Mouse (Mus musculus) intestine, embryonic 14.5 days (tissue): Measurements from ENCODE around the gene Tmem201. TPM values are rescaled to one million over a fixed set of nuclear protein-coding genes. Genes with fewer than 3 reads are reported as not detected.

Experiments used
- ATAC-seq: fragments of 200-750 bp; cut with Nextera tagmentation; replicated peaks from 2 replicates; pipeline ENCODE4 v1.8.0; 2017; ENCODE audit warnings: low read depth, moderate number of reproducible peaks, moderate TSS enrichment, moderate library complexity; ENCODE audit not compliant: low FRiP score, low TSS enrichment
- DNase-seq: peaks from one replicate; pipeline ENCODE4 v3.0.0-alpha.2; 2018; ENCODE audit warnings: low spot score
- H3K27ac ChIP-seq: fragments of 300-500 bp; sonication (generic); 2 replicates; pipeline ENCODE4 v1.5.1; 2014; ENCODE audit warnings: low read depth, mild to moderate bottlenecking, control low read depth
- H3K27me3 ChIP-seq: fragments of 300-500 bp; sonication (generic); replicated peaks from 2 replicates; pipeline ENCODE4 v1.6.1; 2014; ENCODE audit warnings: low read length, control low read depth; ENCODE audit not compliant: control insufficient read depth, insufficient read depth
- H3K36me3 ChIP-seq: fragments of 300-500 bp; sonication (generic); 2 replicates; pipeline ENCODE4 v1.6.1; 2014; ENCODE audit warnings: low read length, control low read depth; ENCODE audit not compliant: control insufficient read depth, insufficient read depth
- H3K4me1 ChIP-seq: fragments of 300-500 bp; sonication (generic); replicated peaks from 2 replicates; pipeline ENCODE4 v1.6.1; 2014; ENCODE audit warnings: low read length, control low read depth, mixed read lengths; ENCODE audit not compliant: control insufficient read depth, insufficient read depth
- H3K4me2 ChIP-seq: fragments of 300-500 bp; sonication (generic); 2 replicates; pipeline ENCODE4 v1.6.1; 2014; ENCODE audit warnings: low read length
- H3K4me3 ChIP-seq: fragments of 300-500 bp; sonication (generic); 2 replicates; pipeline ENCODE4 v1.5.1; 2014; ENCODE audit warnings: low read depth, low read length, control low read depth, mixed read lengths
- H3K9ac ChIP-seq: fragments of 300-500 bp; sonication (generic); 2 replicates; pipeline ENCODE4 v1.6.1; 2014; ENCODE audit warnings: mild to moderate bottlenecking, low read length
- H3K9me3 ChIP-seq: fragments of 300-500 bp; sonication (generic); 2 replicates; pipeline ENCODE4 v1.6.1; 2016; ENCODE audit warnings: low read length, control low read depth; ENCODE audit not compliant: control insufficient read depth
- WGBS: fragments of 180-500 bp; shearing (Covaris S2); extraction: QIAGEN DNeasy Blood & Tissue Kit; methylation state at CpG from one replicate; pipeline ENCODE4 v1.1.7; 2014; 5-methylcytosine and 5-hydroxymethylcytosine counted together
- polyA plus RNA-seq: library from polyadenylated mRNA; unstranded; fragments of >200 nt; fragmentation: Nextera tagmentation; extraction: Ambion mirVana; gene quantifications from 2 replicates; pipeline ENCODE4 v1.2.1, GENCODE M21; 2014

Tmem201 gene
- polyA plus RNA-seq, 1 experiment from 2014 or later, result 22.2 TPM

GRCm38 (mm10) chr4:149689822-149690700 is 47.8 kb downstream of the Tmem201 start:
- DNase-seq, result no peak
- no peak overlapping the region for H3K9ac ChIP-seq
- 84% methylated on average over 12 of the region's 12 CpGs for WGBS
- H3K9me3 ChIP-seq, result no peaks in the 10 kb centered on the region
- no peaks in the 10 kb centered on the region for H3K4me1 ChIP-seq
- H3K4me3 ChIP-seq, result no peak overlapping the region
- no peaks in the 10 kb centered on the region for H3K27me3 ChIP-seq
- no peak overlapping the region for H3K27ac ChIP-seq
- no peak overlapping the region for H3K4me2 ChIP-seq
- no peaks in the 10 kb centered on the region for H3K36me3 ChIP-seq
- ATAC-seq, result no peak

GRCm38 (mm10) chr4:149688861-149689260 is 49.0 kb downstream of the Tmem201 start:
- Histone ChIP-seq H3K4me2 (no peak overlapping the region), H3K4me1 (no peaks in the 10 kb centered on the region), H3K9me3 (no peaks in the 10 kb centered on the region), H3K9ac (no peak overlapping the region), H3K36me3 (no peaks in the 10 kb centered on the region), H3K27ac (no peak overlapping the region), H3K4me3 (no peak overlapping the region), H3K27me3 (no peaks in the 10 kb centered on the region)
- WGBS, result 86% methylated on average over 14 of the region's 14 CpGs
- ATAC-seq (no peak), DNase-seq (no peak)

GRCm38 (mm10) chr4:149684841-149685623 is 52.8 kb downstream of the Tmem201 start:
- no peak overlapping the region for H3K27ac ChIP-seq
- no peaks in the 10 kb centered on the region for H3K36me3 ChIP-seq
- ATAC-seq (no peak), DNase-seq (no peak)
- no peak overlapping the region for H3K4me2 ChIP-seq
- H3K4me1 ChIP-seq, result no peaks in the 10 kb centered on the region
- H3K4me3 ChIP-seq, result no peak overlapping the region
- no peaks in the 10 kb centered on the region for H3K9me3 ChIP-seq
- no peaks in the 10 kb centered on the region for H3K27me3 ChIP-seq
- WGBS, result 62% methylated on average over 11 of the region's 11 CpGs
- no peak overlapping the region for H3K9ac ChIP-seq

GRCm38 (mm10) chr4:149683875-149684274 is 54.0 kb downstream of the Tmem201 start:
- peak; percentile 54 for DNase-seq
- H3K4me2 ChIP-seq, result no peak overlapping the region
- no peaks in the 10 kb centered on the region for H3K9me3 ChIP-seq
- 17% methylated on average over 7 of the region's 7 CpGs for WGBS
- no peak overlapping the region for H3K27ac ChIP-seq
- H3K4me1 ChIP-seq, result no peaks in the 10 kb centered on the region
- 0 out of 2 replicates have a peak, but pooled peaks have one; percentile 43 for ATAC-seq
- H3K4me3 ChIP-seq, result no peak overlapping the region
- H3K36me3 ChIP-seq, result no peaks in the 10 kb centered on the region
- no peak overlapping the region for H3K9ac ChIP-seq
- no peaks in the 10 kb centered on the region for H3K27me3 ChIP-seq

GRCm38 (mm10) chr4:149679056-149679770 is 58.6 kb downstream of the Tmem201 start:
- H3K36me3 ChIP-seq, result no peaks in the 10 kb centered on the region
- no peak overlapping the region for H3K4me3 ChIP-seq
- H3K4me1 ChIP-seq, result 0 out of 2 replicates have a peak, but pooled peaks cover 4% of the 10 kb centered on the region
- H3K27me3 ChIP-seq, result peaks cover 16% of the 10 kb centered on the region
- ATAC-seq (no peak), DNase-seq (no peak)
- no peak overlapping the region for H3K27ac ChIP-seq
- no peak overlapping the region for H3K9ac ChIP-seq
- H3K9me3 ChIP-seq, result no peaks in the 10 kb centered on the region
- no peak overlapping the region for H3K4me2 ChIP-seq
- WGBS, result 53% methylated on average over 11 of the region's 11 CpGs

- no peak overlapping the region for H3K27ac ChIP-seq
- ATAC-seq (no peak), DNase-seq (no peak)
- H3K27me3 ChIP-seq, result peaks cover 22% of the 10 kb centered on the region
- no peaks in the 10 kb centered on the region for H3K36me3 ChIP-seq
- 42% methylated on average over 1 of the region's 1 CpGs for WGBS
- no peak overlapping the region for H3K4me2 ChIP-seq
- no peaks in the 10 kb centered on the region for H3K9me3 ChIP-seq
- no peak overlapping the region for H3K9ac ChIP-seq
- H3K4me3 ChIP-seq, result no peak overlapping the region
- 0 out of 2 replicates have a peak, but pooled peaks cover 4% of the 10 kb centered on the region for H3K4me1 ChIP-seq
Measured at GRCm38 (mm10) chr4:149678006-149678405, 59.8 kb downstream of the Tmem201 start.

GRCm38 (mm10) chr4:149675378-149676261 is 62.2 kb downstream of the Tmem201 start:
- Histone ChIP-seq H3K27me3 (peaks cover 22% of the 10 kb centered on the region), H3K4me1 (0 out of 2 replicates have a peak, but pooled peaks cover 4% of the 10 kb centered on the region), H3K4me3 (peak overlapping the region; percentile 53), H3K36me3 (no peaks in the 10 kb centered on the region), H3K9ac (peak overlapping the region; percentile 29), H3K9me3 (no peaks in the 10 kb centered on the region), H3K27ac (no peak overlapping the region), H3K4me2 (peak overlapping the region; percentile 90)
- peak; percentile 95 for ATAC-seq
- DNase-seq, result peak; percentile 85
- 1% methylated on average over 52 of the region's 60 CpGs for WGBS
